Mouse (Mus musculus) cortical plate, adult 2 months (tissue): ENCODE measurements around the gene Stn1.

Source experiments
- CTCF ChIP-seq: fragments of 200-500 bp; IDR thresholded peaks from 2 replicates; pipeline ENCODE4 v1.5.1; 2011; ENCODE audit warnings: mild to moderate bottlenecking, control low read depth, low read length; ENCODE audit not compliant: insufficient read depth; ENCODE audit errors: extremely low read depth
- POLR2A ChIP-seq: fragments of 200-500 bp; IDR thresholded peaks from 2 replicates; pipeline ENCODE4 v1.6.1; 2011; ENCODE audit warnings: mild to moderate bottlenecking, low read length, control low read depth; ENCODE audit not compliant: insufficient read depth; ENCODE audit errors: extremely low read depth

- TF ChIP-seq POLR2A (no peak), CTCF (no peak)
These were observed 48.1 kb downstream of the Stn1 start for GRCm38 (mm10) chr19:47489233-47489632.
